Mouse (Mus musculus) natural killer cell, adult 2 months (primary cell): Measurements from ENCODE around the gene Mutyh.
"Not testable (repeated sequence)": the region's sequence is repeated elsewhere in the genome, so short reads cannot be mapped to it uniquely, and the experiment has no call there.

Experiments used
- DNase-seq, 2 experiments: peaks; one replicate each; pipeline ENCODE4 v3.0.0; 2022; ENCODE audit warnings: low spot score in 2 of 2

Mutyh gene

DNA sequence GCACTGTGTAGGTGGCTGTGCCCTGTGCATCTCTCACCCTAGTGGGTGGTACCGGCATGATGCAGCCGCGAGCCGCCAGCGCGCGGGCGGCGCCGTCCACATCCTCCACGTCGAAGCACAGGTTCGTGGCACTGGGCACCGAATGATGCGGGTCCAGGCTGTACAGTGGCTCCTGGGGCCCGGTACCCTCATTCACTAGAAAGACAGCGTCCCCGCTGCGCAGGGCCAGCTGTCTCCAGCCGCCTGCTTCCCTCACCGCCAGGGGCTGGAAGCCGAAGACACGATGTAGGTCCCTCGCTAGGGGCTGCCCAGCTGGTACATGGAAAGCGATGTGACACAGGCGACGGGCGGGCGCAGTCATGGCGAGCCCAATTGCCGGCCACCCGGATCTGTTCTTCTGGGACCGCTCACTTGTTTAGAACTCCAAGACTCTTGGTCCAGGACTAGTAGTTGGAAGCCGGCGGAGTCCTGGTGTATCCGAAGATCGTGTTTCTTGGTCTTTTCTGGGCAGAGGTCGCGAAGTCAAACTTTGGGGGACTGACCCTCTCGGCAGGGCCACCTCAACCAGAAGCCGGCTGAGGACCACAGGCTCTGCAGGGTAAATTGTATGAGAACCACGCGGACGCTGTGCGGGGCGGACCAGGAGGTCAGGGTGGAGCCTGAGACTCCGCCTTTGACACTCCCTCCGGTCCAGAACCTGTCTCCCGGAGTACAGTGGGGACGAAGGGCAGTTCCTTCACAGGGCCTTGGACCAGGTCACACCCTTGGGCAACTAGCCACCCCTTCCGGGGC lies 13.6 kb downstream of the Mutyh start:
- DNase-seq = peak; percentile 21 to 26

DNA sequence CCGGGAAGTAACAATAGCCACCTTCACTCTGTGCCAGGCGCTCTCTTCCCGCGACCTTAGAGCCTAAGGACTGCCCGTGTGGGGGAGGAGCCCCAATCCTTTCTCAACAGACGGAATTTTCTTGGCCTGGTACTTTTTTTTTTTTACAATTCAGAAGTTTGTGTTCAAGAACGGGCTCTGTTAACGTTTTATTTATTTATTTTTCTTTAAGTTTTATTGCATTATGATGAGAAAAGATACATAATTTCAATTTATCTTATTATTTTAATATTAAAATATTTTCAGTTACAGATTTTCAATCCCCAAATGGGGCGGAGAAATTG lies 14.1 kb downstream of the Mutyh start, which contains the start of gene Hpdl:
Gene Hpdl, minus strand, starts transcription at position 14 of the 323 bp plus-strand sequence.
- DNase-seq = no peak

DNA sequence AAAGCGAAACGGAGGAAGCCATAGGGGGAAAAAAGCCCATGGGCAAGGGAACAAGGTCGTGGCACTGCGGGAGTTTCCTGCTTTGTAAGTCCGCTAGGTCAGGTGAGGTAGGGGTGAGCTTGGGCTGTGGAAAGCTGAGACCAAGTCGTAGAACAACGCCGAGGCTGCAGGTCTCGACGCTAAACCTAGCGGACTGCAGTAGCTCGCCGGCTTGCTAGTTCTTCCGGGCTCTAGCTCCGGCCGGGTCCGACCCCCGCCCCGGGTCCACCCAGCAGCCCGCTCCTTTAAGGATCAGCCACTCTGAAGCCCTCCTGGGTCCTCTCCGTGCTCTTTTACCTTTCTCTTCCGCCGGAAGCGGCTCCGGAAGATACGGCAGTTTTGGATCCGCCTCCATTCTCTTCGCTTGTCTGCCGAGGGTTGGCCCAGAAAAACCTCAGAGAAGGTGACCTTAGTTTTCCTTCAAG lies 17.1 kb downstream of the Mutyh start:
- DNase-seq = peak; percentile 54 to 58

DNA sequence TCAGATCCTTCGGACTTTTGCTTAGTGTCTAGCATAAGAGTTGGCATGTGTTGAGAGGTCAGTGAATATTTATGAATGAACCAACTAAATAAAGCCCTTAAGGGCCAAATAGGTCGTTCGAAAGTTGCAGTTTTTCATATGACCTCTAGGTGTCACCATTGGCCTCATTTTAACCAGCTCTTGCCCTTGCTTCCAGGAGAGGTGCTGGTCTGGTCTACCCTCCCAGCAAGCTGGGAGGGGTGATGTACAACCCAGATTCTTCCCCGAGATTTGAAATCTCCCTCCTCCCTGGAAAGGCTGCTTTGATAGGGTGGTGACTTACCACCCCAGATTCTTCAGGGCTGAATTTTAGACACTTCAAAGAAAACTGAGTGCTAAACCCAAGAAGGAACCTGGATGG lies 20.3 kb downstream of the Mutyh start:
- DNase-seq = peak; percentile 24 to 43

DNA sequence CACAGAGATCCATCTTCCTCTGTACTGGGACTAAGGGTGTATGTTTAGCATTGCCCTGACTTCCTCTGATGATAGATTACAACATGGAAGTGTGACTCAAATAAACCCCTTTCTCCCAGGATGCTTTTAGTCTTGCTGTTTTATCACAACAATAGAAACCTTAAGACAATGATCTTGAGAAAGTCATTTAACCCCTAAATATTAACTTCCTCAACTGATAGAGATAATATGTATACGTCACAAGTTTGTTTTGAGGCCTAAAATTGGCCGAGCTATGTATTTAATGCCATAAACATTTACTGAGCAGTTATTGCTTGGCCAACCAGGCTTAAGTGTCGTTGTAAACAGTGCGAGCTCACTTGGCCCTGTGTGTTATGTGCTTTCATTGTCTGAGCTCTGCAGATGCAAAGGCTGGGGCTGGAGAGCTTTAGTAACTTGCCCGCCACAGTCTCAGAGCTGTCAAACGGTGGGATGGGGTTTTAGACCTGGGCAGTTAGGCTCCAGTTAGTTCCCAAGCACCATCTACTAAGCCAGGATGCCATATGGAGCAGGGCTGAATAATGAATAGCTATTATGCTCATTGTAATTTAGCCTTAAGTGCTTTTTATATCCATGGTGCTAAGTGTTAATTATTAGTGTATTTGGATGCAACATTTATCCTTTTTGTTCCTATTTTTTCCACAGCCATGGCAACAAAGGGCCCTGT lies 22.0 kb downstream of the Mutyh start:
- DNase-seq = no peak

DNA sequence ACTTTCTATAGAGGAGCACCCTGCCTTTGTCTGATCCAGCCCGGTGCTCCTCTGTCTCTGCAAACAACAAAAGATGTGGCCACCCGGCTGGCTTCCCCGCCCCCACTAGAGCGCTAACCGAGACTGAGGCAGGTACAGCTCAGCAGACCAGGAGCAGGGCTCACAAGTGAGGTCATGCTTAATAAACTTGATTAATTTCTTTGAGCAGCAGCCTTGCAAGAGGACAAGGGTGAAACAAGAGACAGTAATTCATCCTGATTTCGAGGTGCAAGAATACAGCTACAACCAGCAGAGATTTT lies 22.5 kb downstream of the Mutyh start:
- DNase-seq = no peak

DNA sequence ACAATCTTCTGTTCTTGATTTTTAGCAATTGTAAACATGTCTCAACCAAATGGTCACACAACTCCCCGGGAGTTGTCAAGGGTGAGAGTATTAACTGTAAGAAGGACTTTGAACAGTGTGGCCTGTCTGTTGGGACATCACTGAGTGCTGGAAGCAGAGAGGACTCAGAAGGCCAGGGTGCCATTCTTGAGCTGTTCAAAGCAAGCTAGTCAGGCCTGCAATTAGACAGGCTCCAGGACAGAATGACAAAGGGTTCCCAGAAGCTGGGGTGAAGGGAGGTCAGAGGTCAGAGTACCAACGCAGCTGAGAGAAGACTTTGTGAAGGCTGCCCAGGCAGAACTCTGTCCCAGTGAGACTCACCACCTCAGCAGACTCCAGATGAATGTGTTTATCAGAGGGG lies 31.5 kb downstream of the Mutyh start:
- DNase-seq = no peak

DNA sequence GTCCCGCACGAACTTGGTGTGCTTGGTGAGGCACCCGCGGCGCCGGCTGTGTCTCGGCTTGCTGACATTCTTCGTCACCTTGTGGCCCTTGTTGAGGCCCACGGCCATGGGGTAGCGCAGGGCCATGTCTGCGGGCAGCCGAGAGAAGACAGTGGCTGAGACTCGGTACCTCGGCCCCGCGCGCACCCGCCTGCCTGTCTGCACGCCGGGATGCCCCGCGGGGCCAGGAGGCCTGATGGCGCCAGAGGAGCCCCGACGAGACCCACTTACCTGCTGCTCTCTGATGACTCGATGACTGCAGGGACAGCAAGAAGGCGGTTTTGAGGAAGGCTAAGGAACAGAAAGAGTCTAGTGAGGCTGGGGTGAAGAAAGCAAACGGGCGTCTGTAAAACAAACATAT lies 32.6 kb downstream of the Mutyh start:
- not testable (repeated sequence) for DNase-seq

DNA sequence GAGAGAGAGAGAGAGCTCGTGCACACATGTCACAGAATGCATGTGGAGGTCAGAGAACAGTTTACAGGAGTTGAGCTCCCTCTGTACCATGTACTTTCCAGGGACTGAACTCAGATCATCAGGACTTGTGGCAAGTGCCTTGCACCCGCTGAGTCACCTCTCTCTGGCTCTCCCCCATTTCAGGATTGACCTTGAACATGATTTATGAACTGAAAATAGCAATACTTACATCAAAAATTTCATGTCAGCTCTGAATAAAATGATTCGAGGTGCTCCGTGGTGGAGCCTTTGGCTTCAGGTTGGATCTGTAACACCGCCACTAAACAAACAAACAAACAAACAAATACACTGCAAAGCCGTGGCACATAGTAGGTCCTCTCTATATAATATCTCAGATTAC lies 33.3 kb downstream of the Mutyh start:
- no peak for DNase-seq

DNA sequence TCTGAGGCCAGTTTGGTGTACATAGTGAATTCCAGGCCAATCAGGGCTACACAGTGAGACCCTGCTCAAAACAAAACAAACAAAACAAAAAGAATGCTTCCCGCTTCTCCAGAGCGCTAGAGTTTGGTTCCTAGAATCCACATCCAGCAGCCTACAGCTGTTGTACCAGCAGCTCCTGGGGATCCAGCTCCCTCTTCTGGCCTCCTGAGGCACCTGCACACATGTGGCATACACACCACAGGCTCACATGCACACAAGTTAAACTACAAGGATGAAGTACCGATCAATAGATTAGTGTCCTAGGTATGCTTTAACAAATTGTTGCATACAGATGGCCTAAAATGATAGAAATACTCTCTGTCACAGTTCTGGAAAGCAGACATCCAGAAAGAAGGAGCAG lies 36.8 kb downstream of the Mutyh start:
- DNase-seq = no peak

DNA sequence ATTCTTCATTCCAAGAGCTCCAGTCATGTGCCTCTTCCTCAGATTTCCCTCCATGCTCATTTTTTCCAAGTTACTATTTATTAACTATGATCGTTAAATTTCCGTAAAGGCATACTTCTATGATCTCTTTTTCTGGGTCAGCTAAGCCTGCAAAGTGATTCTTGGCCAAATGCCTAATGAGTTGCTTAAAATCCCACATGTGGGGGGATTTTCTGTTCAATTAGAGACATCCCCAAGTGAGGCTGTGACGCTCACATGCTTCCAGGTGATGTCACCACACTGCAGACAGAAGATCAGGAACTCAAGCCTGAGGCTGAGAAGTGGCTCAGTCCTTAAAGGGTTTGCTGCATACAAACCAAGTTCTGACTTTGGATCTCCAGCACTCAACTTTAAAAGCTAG lies 42.4 kb downstream of the Mutyh start:
- DNase-seq = no peak

DNA sequence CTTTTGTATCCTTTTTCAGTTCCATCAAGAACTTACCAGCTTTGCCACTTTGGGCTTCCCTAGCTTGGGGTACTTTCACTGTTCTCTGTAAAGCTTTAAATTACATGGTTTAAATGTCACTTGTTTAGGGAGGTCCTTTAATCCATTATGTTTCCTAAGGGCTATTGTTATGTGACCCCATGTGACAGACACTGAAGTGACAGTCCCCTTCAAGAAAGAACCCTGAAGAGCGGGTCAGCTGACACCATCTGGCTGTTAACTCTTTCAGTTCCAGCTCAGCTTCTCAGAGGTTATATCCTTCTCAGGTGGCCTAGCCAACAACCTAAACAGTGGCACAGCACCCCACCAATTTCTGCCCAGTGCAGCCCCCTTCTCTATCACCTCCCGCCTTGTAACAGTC lies 46.8 kb downstream of the Mutyh start:
- no peak for DNase-seq

DNA sequence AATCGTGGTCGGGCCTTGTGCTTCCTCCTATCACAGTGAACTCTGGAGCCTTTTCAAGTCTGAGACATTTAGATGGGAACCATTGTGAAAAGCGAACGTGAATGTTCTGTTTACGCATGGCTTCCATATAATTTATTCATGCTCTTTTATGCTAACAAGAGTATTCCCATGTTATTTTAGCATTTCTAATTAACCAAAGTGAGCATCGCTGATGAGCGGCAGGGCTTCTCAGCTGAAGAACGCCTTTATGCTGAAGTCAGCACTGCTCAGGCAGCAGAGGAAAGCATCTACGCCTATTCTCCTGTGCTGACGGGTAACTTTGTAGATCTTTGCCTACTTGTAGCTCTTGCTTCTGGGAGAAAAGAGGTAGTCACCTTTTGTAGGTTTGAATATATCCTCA lies 49.7 kb downstream of the Mutyh start:
- DNase-seq = no peak

DNA sequence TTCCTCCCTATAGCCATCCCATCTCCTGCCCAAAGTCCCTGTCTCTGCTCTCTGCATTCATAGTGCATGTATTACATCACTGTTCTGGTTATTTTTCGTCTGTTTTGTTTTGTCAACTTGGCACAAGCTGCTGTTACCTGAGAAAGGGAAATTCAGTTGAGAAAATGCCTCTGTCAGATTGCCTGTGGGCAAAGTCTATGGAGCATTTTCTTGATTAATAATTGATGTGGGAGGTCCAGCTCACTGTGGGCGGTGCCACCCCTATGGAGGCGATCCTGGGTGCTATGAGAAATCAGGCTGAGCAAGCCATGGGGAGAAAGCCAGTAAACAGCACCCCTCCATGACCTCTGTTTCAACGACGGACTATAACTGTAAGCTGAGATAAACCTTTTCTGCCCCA lies 52.2 kb downstream of the Mutyh start:
- no peak for DNase-seq

DNA sequence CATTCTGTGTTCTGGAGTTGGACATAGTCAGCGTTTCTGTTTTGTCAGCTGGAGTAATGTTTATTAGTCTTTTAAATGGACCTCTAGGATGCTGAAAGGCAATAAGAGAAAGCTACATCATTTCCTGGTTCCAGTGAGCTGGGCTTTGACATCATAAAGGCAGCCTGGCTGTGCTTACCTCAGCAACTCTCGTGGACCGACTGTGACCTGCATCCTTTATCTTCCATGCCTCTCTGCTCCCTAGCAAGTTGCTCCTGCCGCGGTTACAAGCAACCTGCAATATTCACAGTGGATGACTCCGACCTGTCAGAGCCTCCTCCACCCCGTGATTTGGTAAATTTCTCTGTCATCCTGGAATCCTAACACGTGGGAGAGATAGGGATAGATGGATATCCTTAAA lies 54.5 kb downstream of the Mutyh start:
- DNase-seq = no peak
